Mouse (Mus musculus) lung, postnatal 10 days (tissue): Measurements from ENCODE around the gene Ctnna2.

Source experiments
- DNase-seq: peaks from one replicate; pipeline ENCODE4 v3.0.0; 2021

The Ctnna2 gene

GRCm38 (mm10) chr6:77979241-77979961, at the start of gene Ctnna2:
Ctnna2 (minus strand) TSS chr6:77979699.
- DNase-seq: peak; percentile 22

DNA sequence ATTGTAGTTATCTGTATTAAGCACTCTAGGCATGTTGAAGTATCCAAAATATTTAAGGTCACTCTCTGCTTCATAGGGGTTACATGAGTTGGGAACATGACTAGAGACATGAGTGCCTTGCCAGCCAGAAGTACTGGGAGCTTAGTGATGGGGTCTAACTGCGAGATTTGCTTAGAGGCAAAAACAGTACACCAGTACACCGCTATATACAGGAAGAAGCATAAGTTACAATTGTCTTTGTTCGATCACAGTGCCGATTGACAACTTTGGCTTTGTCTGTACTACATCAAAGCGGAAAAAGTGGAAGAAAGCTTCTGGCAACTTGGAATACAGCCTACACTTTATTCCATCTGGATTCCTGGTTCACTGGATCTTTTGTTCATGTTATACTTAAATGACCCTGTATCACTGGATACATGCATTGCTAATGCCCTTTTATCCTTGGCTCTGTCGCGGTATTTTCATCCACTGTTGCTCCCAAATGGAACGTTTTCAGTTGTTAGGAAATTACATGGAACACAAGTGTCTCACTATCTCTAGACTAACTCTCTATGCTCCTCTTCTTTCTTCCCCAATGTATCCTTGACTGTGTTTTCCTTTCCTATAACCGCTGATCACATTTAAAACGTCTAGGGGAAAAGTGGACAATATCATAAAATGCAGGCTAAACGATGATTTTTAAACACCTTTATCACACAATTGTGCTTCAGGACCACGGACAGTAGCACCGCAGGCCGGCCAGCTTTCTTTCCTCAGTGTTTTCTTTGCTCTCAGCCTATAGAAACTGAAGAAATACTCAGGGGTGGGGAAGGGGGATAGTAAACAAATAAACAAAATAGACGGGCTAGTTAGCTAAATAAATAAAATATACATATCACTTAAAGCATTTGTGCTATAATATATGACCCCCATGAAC, 896 bp upstream of the Ctnna2 start:
- DNase-seq: no peak

DNA sequence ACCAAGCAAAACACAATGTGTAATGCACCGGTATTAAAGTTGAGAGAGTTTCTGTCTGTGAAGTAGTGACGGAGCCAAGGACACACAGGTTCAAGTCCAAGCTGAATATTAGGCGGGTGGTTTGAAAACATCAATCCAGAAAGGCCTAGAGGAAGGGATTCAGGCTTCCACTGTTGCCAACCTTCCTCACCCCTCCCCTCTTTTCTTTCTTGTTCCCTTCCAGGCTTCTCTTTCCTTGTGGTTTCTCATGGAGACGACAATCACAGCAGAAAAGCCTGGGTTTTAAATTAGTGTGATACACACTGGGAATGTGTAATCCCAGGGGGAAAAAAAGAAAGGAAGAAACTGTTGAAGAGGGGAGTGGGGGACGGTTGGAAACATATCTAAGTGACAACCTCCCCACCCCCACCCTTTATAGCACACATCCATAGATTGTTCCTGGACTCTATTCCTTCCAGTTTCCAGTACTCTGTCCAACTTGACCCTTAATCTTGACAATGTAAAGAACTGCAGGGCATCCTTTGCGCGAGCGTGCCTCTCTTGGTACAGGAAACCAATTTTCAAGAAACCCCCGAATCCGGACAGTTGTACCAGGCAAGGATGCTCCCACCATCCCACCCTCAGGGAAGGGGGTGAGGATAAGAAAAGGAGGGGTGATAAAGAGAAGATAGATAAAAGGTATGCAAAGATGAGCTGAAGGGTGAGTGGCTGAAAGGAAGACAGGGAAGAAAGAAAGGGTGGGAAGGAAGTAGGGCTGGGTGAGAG, 841 bp downstream of the Ctnna2 start:
- DNase-seq: no peak

GRCm38 (mm10) chr6:77970545-77971242, 8.8 kb downstream of the Ctnna2 start:
- no peak for DNase-seq

DNA sequence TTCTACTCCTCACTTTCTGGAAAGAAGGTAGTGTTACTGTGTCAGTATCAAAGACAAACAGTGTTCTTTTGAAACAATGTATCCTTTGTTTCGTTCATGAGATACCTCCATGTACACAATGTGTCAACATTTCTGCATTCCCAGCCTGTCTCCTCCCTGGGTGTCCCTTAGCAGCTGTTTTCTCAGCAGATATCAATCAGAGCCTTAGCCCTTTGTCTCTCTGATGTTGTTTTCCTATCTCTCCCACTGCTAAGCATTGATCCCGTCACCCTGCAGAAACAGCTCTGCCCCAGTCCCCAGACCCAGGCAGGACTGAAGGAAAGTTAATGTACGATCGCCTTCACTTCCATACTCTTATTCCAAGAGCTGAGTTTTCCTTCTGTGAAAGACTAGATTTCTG, 9.7 kb downstream of the Ctnna2 start:
- DNase-seq: no peak

DNA sequence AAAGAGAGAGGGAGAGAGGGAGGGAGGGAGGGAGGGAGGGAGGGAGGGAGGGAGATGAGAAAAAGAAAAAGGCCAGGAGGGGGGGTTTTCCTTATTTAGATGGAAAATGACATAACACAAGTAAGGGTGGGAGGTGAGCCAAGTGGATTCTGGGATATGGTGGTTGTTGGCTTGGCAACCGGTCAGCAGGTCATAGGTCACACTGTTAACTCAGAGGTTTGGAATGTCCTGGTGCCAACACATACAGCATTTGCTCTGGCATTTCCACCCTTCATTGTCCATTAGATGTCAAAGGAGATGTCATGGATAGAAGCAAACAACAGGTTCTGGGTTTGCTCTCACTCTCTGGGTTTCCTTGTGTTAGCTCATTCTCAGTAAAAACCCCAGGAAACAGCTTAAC, 17.5 kb downstream of the Ctnna2 start:
- no peak for DNase-seq

- DNase-seq: no peak
Measured at GRCm38 (mm10) chr6:77951276-77951675, 28.2 kb downstream of the Ctnna2 start.

DNA sequence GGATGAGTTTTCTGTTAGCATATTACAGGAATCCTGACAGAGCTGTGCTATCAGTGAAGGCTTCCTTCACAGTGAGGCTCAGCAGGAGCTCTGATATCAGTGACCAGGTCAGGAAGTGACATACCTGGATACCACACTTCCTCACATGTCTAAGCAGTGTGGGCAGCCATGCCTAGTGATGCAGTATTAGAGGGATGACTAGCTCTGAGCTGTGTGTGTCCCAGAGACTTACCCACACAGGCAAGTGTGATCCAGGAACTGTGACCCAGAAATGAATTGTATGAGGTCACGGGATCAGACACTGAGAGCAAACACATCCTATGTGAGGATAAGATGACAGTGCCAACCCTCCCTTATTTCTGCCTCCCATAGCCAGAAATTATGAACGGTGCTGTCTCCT, 28.8 kb downstream of the Ctnna2 start:
- no peak for DNase-seq

DNA sequence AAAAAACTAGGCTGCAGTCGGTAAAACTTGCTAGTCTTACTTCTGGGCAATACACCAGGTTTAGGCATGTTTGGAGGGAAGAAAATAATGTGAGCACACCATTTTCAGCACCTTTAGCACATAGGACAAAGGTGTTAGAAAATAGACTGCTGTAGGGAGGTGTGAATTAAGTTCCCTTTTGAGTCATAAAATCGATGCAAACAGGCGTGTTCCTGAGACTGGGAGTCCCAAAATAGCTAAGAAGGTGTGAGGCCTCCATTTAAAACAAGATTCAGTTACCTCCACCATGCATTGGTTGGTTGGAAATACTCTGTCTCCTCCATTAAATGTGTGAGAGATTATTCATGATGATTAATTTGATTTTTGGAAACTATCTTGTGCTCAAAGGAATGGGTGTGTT, 50.1 kb downstream of the Ctnna2 start:
- no peak for DNase-seq

DNA sequence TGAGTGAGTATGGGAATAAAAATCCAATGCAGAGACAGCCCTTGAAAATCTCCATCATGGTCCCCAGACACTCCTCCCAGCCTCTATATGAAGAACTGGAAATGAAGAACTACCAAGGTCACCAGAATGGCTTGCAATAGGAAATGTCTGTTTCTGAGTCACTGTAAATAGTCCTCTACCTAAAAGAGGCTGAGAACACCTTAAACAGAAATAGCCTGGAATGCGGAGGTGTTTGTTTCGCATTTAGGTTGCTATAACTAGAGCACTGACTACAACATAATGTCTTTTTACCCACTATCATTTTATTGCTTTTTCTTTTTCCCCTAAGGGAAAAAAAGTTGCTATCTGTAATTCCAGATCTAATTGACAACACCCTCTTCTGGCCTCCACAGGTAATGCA, 106.3 kb downstream of the Ctnna2 start:
- no peak for DNase-seq

- no peak for DNase-seq
Measured at GRCm38 (mm10) chr6:77869313-77869712, 110.2 kb downstream of the Ctnna2 start.

DNA sequence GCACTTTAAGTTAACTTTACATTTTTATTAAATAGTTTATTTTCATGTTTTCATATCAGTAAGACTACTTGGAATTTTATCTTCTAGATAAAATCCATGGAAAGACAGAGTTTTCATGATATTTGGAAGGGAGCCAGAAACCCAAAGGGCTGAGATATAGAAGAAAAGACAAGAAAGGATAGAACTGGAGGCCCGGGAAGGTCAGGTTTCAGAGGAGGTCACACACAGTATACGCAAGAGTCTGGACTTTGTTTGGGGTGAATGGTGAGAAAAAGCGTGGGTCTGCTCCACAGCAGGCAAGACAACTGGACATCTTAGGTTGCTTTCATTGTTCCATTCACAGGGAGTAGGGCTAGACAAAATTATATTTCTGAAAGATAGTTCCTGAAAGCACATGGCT, 111.4 kb downstream of the Ctnna2 start:
- DNase-seq: no peak

GRCm38 (mm10) chr6:77863379-77863778, 116.1 kb downstream of the Ctnna2 start:
- no peak for DNase-seq

DNA sequence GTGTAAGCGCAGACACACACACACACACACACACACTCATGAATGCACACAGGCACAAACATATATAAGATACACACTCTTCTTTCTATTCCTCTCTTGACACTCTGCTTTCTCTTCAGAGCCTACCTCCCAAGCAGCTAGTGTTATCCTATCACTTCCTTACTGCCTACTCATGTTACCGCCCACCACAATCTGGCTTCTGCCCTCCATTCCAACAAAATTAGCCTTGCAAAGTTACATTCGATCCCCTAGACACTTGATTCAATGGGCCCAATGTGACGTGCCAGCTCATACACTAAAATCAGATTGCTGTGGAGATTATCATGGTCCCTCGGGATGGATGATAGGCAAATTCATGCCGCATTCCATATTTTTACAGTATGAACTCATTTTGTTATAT, 116.7 kb downstream of the Ctnna2 start:
- no peak for DNase-seq

DNA sequence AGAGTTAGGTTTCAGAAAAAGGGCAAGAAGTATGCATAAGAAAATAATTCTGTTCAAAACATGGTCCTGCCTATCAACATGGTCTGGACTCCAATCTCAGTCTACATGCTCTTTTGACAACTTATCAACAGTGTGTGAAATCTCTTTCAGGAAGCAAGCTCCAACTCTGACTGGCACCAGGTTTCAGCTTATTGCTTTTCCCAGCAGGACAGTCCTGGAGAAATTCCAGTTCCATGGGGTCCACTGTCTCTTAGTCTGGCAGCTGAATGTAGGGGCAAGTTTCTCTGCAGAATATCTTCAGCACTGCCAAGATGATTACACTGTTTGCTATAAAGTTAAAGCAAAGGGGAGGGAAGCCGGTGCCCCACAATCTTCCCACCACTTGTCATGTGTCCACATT, 130.1 kb downstream of the Ctnna2 start:
- DNase-seq: no peak

GRCm38 (mm10) chr6:77848796-77849195, 130.7 kb downstream of the Ctnna2 start:
- no peak for DNase-seq

DNA sequence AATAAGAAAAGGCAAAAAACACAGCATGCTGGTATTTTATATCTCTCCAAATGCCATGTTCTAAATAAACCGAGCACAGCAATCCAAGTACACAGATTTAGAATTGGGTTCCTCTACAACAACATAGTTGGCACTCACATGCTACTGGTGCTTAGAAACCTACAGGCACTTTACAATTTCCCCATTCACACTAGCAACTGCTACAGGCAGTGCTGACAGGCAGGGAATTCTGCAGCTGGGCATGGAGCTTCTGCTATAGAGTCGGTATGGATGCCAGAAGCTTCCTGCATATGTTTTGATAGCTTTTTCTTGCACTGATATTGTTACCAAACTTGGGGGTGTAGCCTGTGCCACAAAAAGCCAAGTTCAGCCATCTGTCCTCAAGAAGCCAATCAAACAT, 131.8 kb downstream of the Ctnna2 start:
- no peak for DNase-seq

DNA sequence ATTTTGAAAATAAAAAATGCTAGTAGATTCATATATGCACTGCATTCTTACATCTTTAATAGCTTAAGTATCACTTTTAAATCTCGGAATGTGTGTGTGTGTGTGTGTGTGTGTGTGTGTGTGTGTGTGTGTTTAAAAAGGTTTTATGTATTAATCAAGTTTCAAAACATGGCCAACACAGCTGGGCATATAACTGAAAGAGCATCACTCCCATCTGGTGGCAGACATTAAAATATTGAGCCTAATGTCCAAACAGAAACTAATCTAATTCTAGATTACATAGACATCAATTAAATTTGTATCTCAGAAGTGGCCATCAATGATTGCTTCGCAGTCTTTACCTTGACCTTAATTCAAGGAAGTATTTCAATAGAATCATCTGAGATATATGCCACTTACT, 140.4 kb downstream of the Ctnna2 start:
- DNase-seq: no peak

DNA sequence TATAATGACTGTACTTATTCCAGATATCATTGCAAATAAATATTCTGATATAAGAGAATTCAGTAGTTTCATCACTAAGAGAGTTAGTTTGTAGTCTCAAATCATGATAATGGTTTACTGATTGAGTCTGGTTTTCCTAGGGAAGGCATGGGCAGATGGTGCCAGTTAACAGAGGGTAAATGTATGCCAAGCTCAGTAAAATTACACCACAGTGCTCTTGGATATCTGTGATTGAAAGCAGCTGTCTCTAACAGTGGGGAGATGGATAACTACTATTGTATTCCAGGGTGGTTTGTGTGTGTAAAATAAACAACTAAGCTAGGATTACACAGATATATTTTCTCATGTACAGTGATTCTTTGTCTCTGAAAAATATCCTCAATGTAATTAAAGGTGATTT, 140.8 kb downstream of the Ctnna2 start:
- DNase-seq: no peak

GRCm38 (mm10) chr6:77837543-77837942, 142.0 kb downstream of the Ctnna2 start:
- no peak for DNase-seq

DNA sequence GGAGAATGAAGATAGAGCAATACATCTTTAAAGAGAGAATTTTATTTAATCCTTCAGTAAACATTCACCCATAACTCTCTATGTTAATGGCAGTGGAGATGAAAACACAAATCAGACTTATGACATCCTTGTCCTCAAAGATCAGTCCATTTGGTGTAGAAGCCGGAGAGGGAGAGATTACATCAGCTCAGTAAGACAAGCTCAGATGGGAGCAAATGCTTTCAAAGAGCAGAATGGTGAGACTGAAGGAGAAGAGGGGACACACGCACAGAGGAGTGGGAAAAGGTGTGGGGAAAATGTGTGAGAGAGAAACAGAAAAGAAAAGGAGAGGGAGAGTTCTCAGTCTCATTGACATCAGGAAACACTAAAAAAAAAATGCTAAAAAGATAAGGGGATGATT, 144.8 kb downstream of the Ctnna2 start:
- DNase-seq: no peak

GRCm38 (mm10) chr6:77827526-77827925, 152.0 kb downstream of the Ctnna2 start:
- DNase-seq: no peak

DNA sequence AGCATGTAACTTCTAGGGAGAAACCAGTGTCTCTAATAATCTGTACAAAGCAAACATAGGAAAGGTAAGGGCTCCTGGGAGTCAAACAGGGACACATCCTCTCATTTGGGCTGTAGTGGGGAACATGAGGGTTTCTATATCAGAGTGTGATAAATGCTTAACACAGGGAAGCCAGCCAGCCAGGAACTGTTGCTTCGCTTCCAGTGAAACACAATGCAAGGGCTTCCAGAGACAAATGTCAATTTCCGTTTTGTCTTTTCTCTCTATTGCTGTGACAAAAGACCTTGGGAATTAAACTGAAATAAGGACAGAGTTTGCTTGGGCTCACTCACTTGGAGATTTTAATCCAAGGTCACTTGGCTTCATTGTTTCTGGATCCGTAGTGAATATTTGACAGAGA, 162.4 kb downstream of the Ctnna2 start:
- no peak for DNase-seq
